Mouse (Mus musculus) heart, embryonic 15.5 days (tissue): ENCODE data around the gene Plin3. TPM values are rescaled to one million over a fixed set of nuclear protein-coding genes. Genes with fewer than 3 reads are reported as not detected.

Experiments used
- ATAC-seq: fragments of 200-750 bp; cut with Nextera tagmentation; replicated peaks from 2 replicates; pipeline ENCODE4 v1.8.0; 2017; ENCODE audit warnings: low read depth, moderate TSS enrichment; ENCODE audit not compliant: insufficient number of reproducible peaks, insufficient read depth, low FRiP score
- H3K27ac ChIP-seq: fragments of 300-500 bp; sonication (generic); 2 replicates; pipeline ENCODE4 v1.5.1; 2015; ENCODE audit warnings: mild to moderate bottlenecking, inconsistent platforms
- H3K27me3 ChIP-seq: fragments of 300-500 bp; sonication (generic); 2 replicates; pipeline ENCODE4 v1.6.1; 2015; ENCODE audit warnings: inconsistent platforms
- H3K36me3 ChIP-seq: fragments of 300-500 bp; sonication (generic); 2 replicates; pipeline ENCODE4 v1.6.1; 2015; ENCODE audit warnings: mild to moderate bottlenecking, inconsistent platforms
- H3K4me1 ChIP-seq: fragments of 300-500 bp; sonication (generic); replicated peaks from 2 replicates; pipeline ENCODE4 v1.6.1; 2015; ENCODE audit warnings: inconsistent platforms
- H3K4me2 ChIP-seq: fragments of 300-500 bp; sonication (generic); 2 replicates; pipeline ENCODE4 v1.6.1; 2015; ENCODE audit warnings: inconsistent platforms, mild to moderate bottlenecking, moderate library complexity
- H3K4me3 ChIP-seq: fragments of 300-500 bp; sonication (generic); 2 replicates; pipeline ENCODE4 v1.5.1; 2015; ENCODE audit warnings: mild to moderate bottlenecking, inconsistent platforms
- H3K9ac ChIP-seq: fragments of 300-500 bp; sonication (generic); 2 replicates; pipeline ENCODE4 v1.6.1; 2015; ENCODE audit warnings: mild to moderate bottlenecking, inconsistent platforms
- H3K9me3 ChIP-seq: fragments of 300-500 bp; sonication (generic); replicated peaks from 2 replicates; pipeline ENCODE4 v1.6.1; 2016; ENCODE audit warnings: inconsistent platforms
- whole genome bisulfite sequencing: fragments of 180-500 bp; shearing (Covaris S2); methylation state at CpG from one replicate; pipeline ENCODE4 v1.1.7; 2015; ENCODE audit warnings: mixed read lengths; 5-methylcytosine and 5-hydroxymethylcytosine counted together
- polyA plus RNA-seq: library from polyadenylated mRNA; unstranded; fragments of >200 nt; fragmentation: Nextera tagmentation; extraction: Ambion mirVana; gene quantifications from 2 replicates; pipeline ENCODE4 v1.2.1, GENCODE M21; 2015

The Plin3 gene
- polyA plus RNA-seq, 1 experiment from 2014 or later: 61.1 TPM

DNA sequence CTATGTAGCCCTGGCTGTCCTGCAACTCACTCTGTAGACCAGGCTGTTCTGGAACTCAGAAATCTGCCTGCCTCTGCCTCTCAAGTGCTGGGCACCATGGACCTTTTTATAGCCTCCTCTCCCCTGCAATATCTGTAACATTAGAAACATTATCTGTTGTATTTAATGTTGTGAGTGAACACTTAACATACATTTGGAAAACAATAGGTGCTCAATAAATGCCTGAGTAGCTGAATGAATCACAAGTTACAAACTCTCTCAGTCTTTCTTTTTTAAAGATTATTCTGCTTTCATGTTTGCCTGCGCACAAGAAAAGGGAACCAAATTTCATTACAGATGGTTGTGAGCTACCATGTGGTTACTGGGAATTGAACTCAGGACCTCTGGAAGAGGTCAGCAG, 5.6 kb upstream of the Plin3 start:
- Histone ChIP-seq H3K36me3 (no peaks in the 10 kb centered on the region), H3K4me1 (peaks cover 12% of the 10 kb centered on the region), H3K27me3 (no peaks in the 10 kb centered on the region), H3K9me3 (no peaks in the 10 kb centered on the region), H3K27ac (no peak overlapping the region), H3K4me3 (no peak overlapping the region), H3K9ac (no peak overlapping the region), H3K4me2 (no peak overlapping the region)
- ATAC-seq: no peak
- 97% methylated on average over 1 of the region's 1 CpGs for WGBS

DNA sequence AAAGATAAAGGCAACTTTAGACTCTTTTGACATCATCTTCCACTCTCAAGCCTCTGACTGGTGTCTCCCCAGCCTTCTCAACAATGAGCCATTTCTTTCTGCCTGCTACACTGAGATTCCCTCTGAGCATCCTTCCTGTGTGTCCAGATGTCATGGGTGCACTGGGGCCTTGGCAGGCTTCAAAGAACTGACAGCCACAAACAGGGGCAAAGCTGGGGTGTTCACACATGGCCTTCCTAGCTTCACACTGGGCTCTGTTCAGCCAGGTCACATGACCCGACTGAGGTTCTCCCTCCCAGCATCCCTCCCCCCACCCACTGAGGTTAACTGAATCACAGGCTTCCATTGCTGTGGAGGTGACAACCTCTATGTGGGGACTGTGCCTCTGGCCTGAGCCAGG, 3.5 kb upstream of the Plin3 start:
- Histone ChIP-seq H3K9me3 (no peaks in the 10 kb centered on the region), H3K36me3 (no peaks in the 10 kb centered on the region), H3K27me3 (no peaks in the 10 kb centered on the region), H3K4me2 (no peak overlapping the region), H3K4me1 (peaks cover 5% of the 10 kb centered on the region), H3K9ac (no peak overlapping the region), H3K4me3 (no peak overlapping the region), H3K27ac (no peak overlapping the region)
- ATAC-seq: no peak
- WGBS: 56% methylated on average over 1 of the region's 1 CpGs

DNA sequence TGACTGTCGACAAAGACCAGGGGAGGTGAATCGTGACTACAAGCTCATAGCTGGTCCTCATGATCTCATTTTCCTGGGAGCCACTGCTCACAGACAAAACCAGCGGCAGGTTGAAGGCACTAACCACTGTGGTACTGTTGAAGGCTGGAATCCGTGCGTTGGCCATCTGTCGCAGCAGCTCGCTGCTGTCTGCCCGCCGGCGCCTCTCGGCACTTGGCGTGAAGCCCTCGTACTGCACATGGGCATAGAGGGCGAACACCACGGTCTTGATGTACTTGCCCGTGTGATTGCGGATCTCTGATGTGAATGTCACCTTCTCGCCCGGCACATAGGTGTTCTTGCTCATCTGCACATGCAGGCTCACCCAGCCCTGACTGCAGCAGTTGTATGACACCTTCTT, 1.6 kb upstream of the Plin3 start:
- 83% methylated on average over 19 of the region's 19 CpGs for WGBS
- peaks cover 15% of the 10 kb centered on the region for H3K4me1 ChIP-seq
- H3K36me3 ChIP-seq: no peaks in the 10 kb centered on the region
- no peak overlapping the region for H3K9ac ChIP-seq
- H3K27ac ChIP-seq: no peak overlapping the region
- no peak overlapping the region for H3K4me3 ChIP-seq
- ATAC-seq: no peak
- H3K27me3 ChIP-seq: no peaks in the 10 kb centered on the region
- no peak overlapping the region for H3K4me2 ChIP-seq
- H3K9me3 ChIP-seq: no peaks in the 10 kb centered on the region

DNA sequence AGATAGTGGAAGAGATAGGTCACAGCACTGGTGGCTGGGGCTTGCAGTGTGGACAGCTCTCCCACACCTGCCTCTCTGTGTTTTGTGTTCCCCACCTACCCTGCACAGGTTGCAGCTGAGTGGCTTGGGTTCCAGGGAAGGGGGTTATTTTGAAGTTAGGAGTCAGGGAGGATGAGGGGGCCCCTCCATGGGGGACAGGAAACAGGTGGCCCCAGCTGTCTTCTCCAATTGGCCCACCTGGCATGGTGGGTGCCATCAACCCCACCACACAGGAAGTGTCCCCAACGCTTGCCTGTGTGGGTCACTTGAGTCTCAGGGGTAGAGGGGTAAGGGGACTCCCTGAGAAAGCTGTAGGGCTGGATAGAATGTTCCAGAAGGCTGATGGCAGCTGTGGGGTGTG, 618 bp upstream of the Plin3 start:
- Histone ChIP-seq H3K36me3 (no peaks in the 10 kb centered on the region), H3K9me3 (no peaks in the 10 kb centered on the region), H3K4me1 (peaks cover 25% of the 10 kb centered on the region), H3K4me2 (no peak overlapping the region), H3K4me3 (no peak overlapping the region), H3K9ac (no peak overlapping the region), H3K27me3 (no peaks in the 10 kb centered on the region), H3K27ac (no peak overlapping the region)
- ATAC-seq: no peak
- WGBS: 43% methylated on average over 1 of the region's 1 CpGs

DNA sequence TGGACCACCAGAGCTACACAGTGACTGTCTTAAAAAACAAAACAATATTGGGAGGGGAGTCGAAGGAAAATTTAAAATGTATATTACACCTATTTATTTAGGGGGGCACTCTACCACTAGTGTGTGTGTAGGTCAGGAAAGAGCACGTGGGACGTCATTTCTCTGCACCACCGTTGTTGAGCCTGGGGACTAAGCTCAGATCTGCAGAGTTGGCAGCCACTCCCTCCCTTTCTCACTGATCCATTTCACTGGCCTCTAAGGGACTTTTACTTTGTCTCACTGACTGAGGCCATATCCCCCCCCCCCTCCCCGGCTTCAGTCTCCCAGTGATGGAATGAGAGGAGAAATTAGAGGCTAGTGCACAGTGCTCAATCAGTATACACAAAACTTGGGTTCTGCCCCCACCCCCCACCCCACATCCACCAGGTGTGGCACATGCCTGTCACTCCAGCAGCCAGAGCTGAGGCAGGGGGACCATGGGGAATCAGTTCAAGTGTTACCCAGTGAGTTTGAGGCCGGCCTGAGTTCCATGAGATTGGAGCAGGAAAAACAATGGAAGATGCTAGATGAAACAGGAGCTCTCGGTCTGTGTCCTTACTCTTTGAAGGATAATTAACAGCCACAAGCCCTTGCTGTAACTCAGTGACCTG, 722 bp downstream of the Plin3 start:
- ATAC-seq: no peak
- Histone ChIP-seq H3K36me3 (no peaks in the 10 kb centered on the region), H3K27me3 (no peaks in the 10 kb centered on the region), H3K4me2 (peak overlapping the region; percentile 75; the same call in 1 of the 2 replicates), H3K4me3 (no peak overlapping the region), H3K9me3 (no peaks in the 10 kb centered on the region), H3K9ac (no peak overlapping the region), H3K4me1 (peaks cover 37% of the 10 kb centered on the region), H3K27ac (peak overlapping the region; percentile 94)
- WGBS: 80% methylated on average over 7 of the region's 7 CpGs

DNA sequence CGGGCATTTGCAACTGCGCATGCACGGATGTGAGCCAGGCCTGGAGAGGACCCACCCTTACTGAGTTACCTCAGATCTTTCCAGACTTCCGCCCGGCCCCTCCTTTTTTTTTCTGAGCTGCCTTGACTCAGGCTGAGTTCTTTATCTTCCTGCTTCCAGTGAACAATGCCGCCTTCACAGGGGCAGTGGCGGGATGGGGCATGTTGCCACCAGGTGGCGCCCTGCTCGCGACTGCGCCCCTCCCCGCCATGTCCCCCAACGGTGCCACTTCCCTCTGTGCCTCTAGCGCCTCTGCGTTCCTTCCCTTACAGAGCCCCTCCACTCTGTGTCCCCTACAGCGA, 1.5 kb downstream of the Plin3 start:
- no peaks in the 10 kb centered on the region for H3K27me3 ChIP-seq
- peak overlapping the region; percentile 50 for H3K9ac ChIP-seq
- H3K9me3 ChIP-seq: no peaks in the 10 kb centered on the region
- 1% methylated on average over 16 of the region's 16 CpGs for WGBS
- H3K27ac ChIP-seq: peak overlapping the region; percentile 94
- peaks cover 6% of the 10 kb centered on the region; the same call in 1 of the 2 replicates for H3K36me3 ChIP-seq
- H3K4me3 ChIP-seq: peak overlapping the region; percentile 64
- peak overlapping the region; percentile 75 for H3K4me2 ChIP-seq
- peaks cover 37% of the 10 kb centered on the region for H3K4me1 ChIP-seq
- peak; percentile 84 for ATAC-seq

DNA sequence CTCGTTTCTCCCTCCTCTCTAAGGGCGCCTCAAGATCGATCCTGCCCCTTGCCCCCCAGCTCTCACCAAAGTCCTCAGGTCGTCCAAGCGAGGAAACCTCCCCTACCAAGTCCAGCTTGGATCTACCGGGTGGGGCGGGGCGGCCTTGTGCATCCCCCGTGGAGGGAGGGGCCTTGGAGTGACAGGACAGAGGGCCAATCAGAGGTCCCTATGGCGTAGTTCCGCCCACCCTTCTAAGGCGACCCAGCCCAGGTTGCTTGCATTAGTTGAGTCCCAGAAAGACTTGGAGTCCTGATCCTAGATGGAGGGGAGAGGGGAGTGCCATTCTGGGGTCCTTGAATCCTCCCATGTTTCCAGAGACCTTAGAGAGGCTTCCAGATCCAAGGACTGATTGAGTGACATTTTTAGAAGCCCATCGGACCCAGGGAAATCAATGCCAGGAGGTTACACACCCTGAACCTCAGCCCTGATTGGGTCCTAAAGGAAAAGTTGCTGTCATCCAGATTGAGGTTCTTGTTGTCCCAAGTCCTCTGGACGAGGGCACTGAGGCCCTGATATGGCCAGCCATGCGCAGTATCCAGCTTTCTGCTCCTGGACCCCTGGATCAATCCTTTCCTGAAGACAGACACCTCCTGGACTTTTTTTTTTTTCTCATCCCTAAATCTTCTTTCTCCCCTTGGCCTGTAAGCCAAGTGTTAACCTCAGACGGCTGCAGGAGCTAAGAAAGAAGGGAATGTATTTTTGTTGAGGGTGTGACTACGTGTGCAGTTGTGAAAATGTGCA, 2.1 kb downstream of the Plin3 start:
- Histone ChIP-seq H3K27me3 (no peaks in the 10 kb centered on the region), H3K27ac (peak overlapping the region; percentile 94), H3K4me1 (peaks cover 37% of the 10 kb centered on the region), H3K9ac (peak overlapping the region; percentile 70), H3K4me2 (peak overlapping the region; percentile 75), H3K4me3 (peak overlapping the region; percentile 64), H3K9me3 (no peaks in the 10 kb centered on the region), H3K36me3 (peaks cover 12% of the 10 kb centered on the region)
- ATAC-seq: peak; percentile 92
- 2% methylated on average over 17 of the region's 17 CpGs for WGBS

DNA sequence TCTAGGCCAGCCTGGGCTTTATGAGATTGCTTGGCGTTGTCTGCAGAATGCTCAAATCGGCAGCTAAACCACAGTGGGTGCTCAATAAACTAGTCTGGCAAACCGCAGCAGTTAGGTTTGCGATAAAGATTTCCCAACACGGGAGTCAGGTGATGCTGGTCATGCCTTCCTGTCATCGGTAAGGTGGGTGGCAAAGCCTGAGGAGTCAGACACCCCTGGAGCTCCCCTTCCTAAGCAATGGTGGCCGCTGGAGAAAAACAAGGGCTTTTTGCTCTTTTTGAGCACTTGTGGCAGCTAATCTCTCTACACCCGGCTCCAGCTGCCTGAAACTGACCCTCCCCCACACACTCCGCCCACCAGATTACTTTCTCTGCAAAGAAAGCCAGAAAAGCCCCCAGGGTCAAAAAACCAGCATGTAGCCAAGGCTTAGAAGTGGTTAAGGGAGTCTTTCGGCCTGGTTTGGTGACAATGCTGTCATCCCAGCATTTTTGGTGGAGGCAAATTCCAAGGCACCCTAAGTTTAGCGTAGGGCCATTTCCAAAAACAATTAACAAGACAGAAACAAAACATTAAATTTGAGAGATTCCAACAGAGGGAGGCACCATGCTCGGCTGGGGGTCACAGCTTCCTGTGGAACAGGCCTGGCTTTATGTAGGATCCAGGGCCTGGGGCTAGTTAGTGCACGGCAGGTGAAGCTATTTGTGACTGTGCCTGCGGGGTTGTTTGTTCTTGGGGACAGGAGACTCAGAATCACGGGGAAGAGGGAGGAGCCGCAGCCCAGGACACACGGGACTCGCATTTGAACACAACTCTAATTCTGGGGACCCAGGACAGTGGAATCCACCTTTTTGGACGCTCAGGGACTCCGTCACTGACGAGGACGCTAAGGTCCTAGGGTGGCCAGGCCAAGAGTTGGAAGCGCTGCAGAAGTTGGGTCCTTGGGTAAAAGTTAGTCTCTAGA, 3.0 kb downstream of the Plin3 start:
- peaks cover 21% of the 10 kb centered on the region for H3K36me3 ChIP-seq
- H3K9ac ChIP-seq: peak overlapping the region; percentile 70
- no peaks in the 10 kb centered on the region for H3K27me3 ChIP-seq
- H3K27ac ChIP-seq: peak overlapping the region; percentile 94
- no peaks in the 10 kb centered on the region for H3K9me3 ChIP-seq
- peak overlapping the region; percentile 64 for H3K4me3 ChIP-seq
- H3K4me1 ChIP-seq: peaks cover 37% of the 10 kb centered on the region
- H3K4me2 ChIP-seq: peak overlapping the region; percentile 75
- WGBS: 2% methylated on average over 23 of the region's 23 CpGs
- ATAC-seq: peak; percentile 5

DNA sequence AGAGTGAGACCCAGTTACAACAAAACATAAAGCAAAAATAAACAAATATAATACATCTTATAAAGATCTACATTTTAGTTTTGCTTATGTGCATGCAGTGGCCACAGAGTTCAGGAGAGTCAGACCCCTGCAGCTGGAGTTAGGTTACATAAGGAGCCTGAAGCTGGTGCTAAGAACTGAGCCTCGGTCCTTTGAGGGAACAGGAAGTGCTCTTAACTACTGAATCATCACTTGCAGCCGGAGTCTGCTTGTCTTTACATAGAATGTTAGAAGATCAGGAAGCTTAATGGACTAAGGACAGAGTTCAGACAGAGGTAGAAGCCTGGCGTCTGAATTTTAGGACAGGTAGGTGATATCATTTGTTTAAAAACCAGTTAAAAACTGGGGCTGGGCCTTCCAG, 3.8 kb downstream of the Plin3 start:
- H3K9me3 ChIP-seq: no peaks in the 10 kb centered on the region
- H3K4me2 ChIP-seq: peak overlapping the region; percentile 75
- H3K9ac ChIP-seq: peak overlapping the region; percentile 70; the same call in 1 of the 2 replicates
- ATAC-seq: no peak
- H3K36me3 ChIP-seq: peaks cover 29% of the 10 kb centered on the region
- peak overlapping the region; percentile 64 for H3K4me3 ChIP-seq
- H3K27ac ChIP-seq: peak overlapping the region; percentile 94
- WGBS: 34% methylated on average over 3 of the region's 3 CpGs
- peaks cover 37% of the 10 kb centered on the region for H3K4me1 ChIP-seq
- H3K27me3 ChIP-seq: no peaks in the 10 kb centered on the region

DNA sequence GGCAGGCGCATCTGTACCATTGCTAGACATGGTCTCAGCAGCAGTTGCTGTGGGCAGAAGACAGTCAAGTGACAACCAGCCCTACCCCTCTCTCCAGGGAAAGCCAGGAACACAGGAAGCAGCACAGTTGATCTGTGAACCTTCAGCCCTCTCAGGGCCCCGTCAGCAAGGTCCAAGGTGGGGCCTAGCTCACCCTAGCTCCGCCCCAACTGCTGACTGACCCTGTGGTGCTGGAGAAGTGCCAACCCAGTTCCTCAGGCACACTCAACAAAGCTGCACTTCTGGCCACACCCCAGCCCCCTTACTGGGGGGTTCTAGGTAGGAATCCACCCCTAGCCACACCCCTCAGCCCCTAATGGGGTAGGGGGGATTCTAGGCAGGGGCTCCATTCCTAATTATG, 4.8 kb downstream of the Plin3 start:
- H3K9ac ChIP-seq: peak overlapping the region; percentile 45; the same call in 1 of the 2 replicates
- H3K4me1 ChIP-seq: peaks cover 37% of the 10 kb centered on the region
- H3K4me3 ChIP-seq: peak overlapping the region; percentile 64
- H3K36me3 ChIP-seq: peaks cover 37% of the 10 kb centered on the region
- H3K9me3 ChIP-seq: no peaks in the 10 kb centered on the region
- no peak for ATAC-seq
- 25% methylated on average over 3 of the region's 3 CpGs for WGBS
- H3K4me2 ChIP-seq: peak overlapping the region; percentile 75
- H3K27ac ChIP-seq: peak overlapping the region; percentile 94
- no peaks in the 10 kb centered on the region for H3K27me3 ChIP-seq

DNA sequence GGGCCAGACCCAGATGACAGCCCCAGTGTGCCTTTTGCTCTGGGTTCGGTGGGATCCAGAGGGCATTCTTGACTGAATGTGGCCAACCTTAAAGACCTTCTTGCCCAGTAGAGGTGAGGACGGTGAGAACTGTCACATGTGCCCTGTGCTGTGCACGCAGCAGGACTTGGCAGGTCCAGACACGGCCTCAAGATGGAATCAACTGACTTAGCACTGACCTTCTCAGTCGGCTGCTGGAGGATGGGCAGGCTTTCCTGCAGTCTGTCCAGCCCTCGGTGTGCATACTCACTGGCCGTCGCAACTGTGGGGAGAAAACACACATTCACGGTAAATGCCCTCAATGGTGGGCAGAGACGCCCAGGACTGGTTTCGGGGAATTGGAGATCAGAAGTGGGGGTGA, 6.7 kb downstream of the Plin3 start:
- Histone ChIP-seq H3K9me3 (no peaks in the 10 kb centered on the region), H3K36me3 (peaks cover 45% of the 10 kb centered on the region), H3K27ac (no peak overlapping the region), H3K27me3 (no peaks in the 10 kb centered on the region), H3K9ac (no peak overlapping the region), H3K4me3 (no peak overlapping the region), H3K4me2 (no peak overlapping the region), H3K4me1 (peaks cover 31% of the 10 kb centered on the region)
- WGBS: 91% methylated on average over 11 of the region's 11 CpGs
- ATAC-seq: no peak
